Mouse (Mus musculus): ENCODE measurements around the gene Tmem121. TPM values are rescaled to one million over a fixed set of nuclear protein-coding genes. Genes with fewer than 3 reads are reported as not detected.

Gene Tmem121
- polyA plus RNA-seq, 1 experiment from 2014 or later, result 2.0 TPM

- no peak overlapping the region for H3K4me2 ChIP-seq
- no peak overlapping the region for H3K4me3 ChIP-seq (ENCODE audit: low read depth, low read length)
- H3K9ac ChIP-seq (ENCODE audit: low read depth, low read length), result no peak overlapping the region
- 85% methylated on average over 7 of the region's 7 CpGs for WGBS
- no peaks in the 10 kb centered on the region for H3K36me3 ChIP-seq (ENCODE audit: control insufficient read depth, insufficient read depth, low read length)
- no peaks in the 10 kb centered on the region for H3K9me3 ChIP-seq (ENCODE audit: control insufficient read depth, low read length)
- DNase-seq (ENCODE audit: low spot score) (no peak), ATAC-seq (replicated peaks; ENCODE audit: low FRiP score) (no peak)
- H3K4me1 ChIP-seq (replicated peaks; ENCODE audit: control insufficient read depth, insufficient read depth, low read length), result peaks cover 27% of the 10 kb centered on the region
- H3K27me3 ChIP-seq (replicated peaks; ENCODE audit: control insufficient read depth, insufficient read depth, low read length), result peaks cover 2% of the 10 kb centered on the region; the same call in 1 of the 2 replicates
- no peak overlapping the region for H3K27ac ChIP-seq (ENCODE audit: low read depth, low read length)
Measured at GRCm38 (mm10) chr12:113153971-113154370, 31.8 kb upstream of the Tmem121 start.

GRCm38 (mm10) chr12:113154747-113155075, 31.0 kb upstream of the Tmem121 start:
- H3K4me3 ChIP-seq (ENCODE audit: low read depth, low read length), result peak overlapping the region; percentile 76
- H3K4me2 ChIP-seq, result peak overlapping the region; percentile 99
- no peak for DNase-seq (ENCODE audit: low spot score)
- peak overlapping the region; percentile 72; the same call in 1 of the 2 replicates for H3K9ac ChIP-seq (ENCODE audit: low read depth, low read length)
- H3K36me3 ChIP-seq (ENCODE audit: control insufficient read depth, insufficient read depth, low read length), result no peaks in the 10 kb centered on the region
- peaks cover 27% of the 10 kb centered on the region for H3K4me1 ChIP-seq (replicated peaks; ENCODE audit: control insufficient read depth, insufficient read depth, low read length)
- WGBS, result 76% methylated on average over 6 of the region's 6 CpGs
- H3K27me3 ChIP-seq (replicated peaks; ENCODE audit: control insufficient read depth, insufficient read depth, low read length), result peaks cover 2% of the 10 kb centered on the region; the same call in 1 of the 2 replicates
- ATAC-seq (replicated peaks; ENCODE audit: low FRiP score), result no peak
- no peaks in the 10 kb centered on the region for H3K9me3 ChIP-seq (ENCODE audit: control insufficient read depth, low read length)
- no peak overlapping the region for H3K27ac ChIP-seq (ENCODE audit: low read depth, low read length)

GRCm38 (mm10) chr12:113155076-113155771, 30.5 kb upstream of the Tmem121 start:
- Histone ChIP-seq H3K4me1 (replicated peaks; ENCODE audit: control insufficient read depth, insufficient read depth, low read length) (peaks cover 27% of the 10 kb centered on the region), H3K36me3 (ENCODE audit: control insufficient read depth, insufficient read depth, low read length) (no peaks in the 10 kb centered on the region), H3K4me2 (peak overlapping the region; percentile 99), H3K9ac (ENCODE audit: low read depth, low read length) (peak overlapping the region; percentile 72), H3K4me3 (ENCODE audit: low read depth, low read length) (peak overlapping the region; percentile 76), H3K27me3 (replicated peaks; ENCODE audit: control insufficient read depth, insufficient read depth, low read length) (peaks cover 2% of the 10 kb centered on the region; the same call in 1 of the 2 replicates), H3K9me3 (ENCODE audit: control insufficient read depth, low read length) (no peaks in the 10 kb centered on the region), H3K27ac (ENCODE audit: low read depth, low read length) (peak overlapping the region; percentile 56)
- ATAC-seq (replicated peaks; ENCODE audit: low FRiP score) (peak; percentile 0; the same call in 1 of the 2 replicates), DNase-seq (ENCODE audit: low spot score) (no peak)
- 5% methylated on average over 32 of the region's 32 CpGs for WGBS

- H3K9ac ChIP-seq (ENCODE audit: low read depth, low read length), result peak within 1 kb of the TSS; percentile 78
- H3K27ac ChIP-seq (ENCODE audit: low read depth, low read length), result peak within 1 kb of the TSS; percentile 65
- peaks cover 25% of the 10 kb centered on the region for H3K4me1 ChIP-seq (replicated peaks; ENCODE audit: control insufficient read depth, insufficient read depth, low read length)
- H3K27me3 ChIP-seq (replicated peaks; ENCODE audit: control insufficient read depth, insufficient read depth, low read length), result no peaks in the 10 kb centered on the region; the same call in 1 of the 2 replicates
- H3K4me2 ChIP-seq, result peak within 1 kb of the TSS; percentile 99
- no peaks in the 10 kb centered on the region for H3K36me3 ChIP-seq (ENCODE audit: control insufficient read depth, insufficient read depth, low read length)
- no peaks in the 10 kb centered on the region for H3K9me3 ChIP-seq (ENCODE audit: control insufficient read depth, low read length)
- H3K4me3 ChIP-seq (ENCODE audit: low read depth, low read length), result peak within 1 kb of the TSS; percentile 76
- under 1% methylated on average over 46 of the region's 46 CpGs for WGBS
- peak; percentile 95 for ATAC-seq (replicated peaks; ENCODE audit: low FRiP score)
- peak; percentile 98 for DNase-seq (ENCODE audit: low spot score)
Measured at GRCm38 (mm10) chr12:113155887-113156539, 29.7 kb upstream of the Tmem121 start, which contains the start of gene Tedc1. Gene Tedc1, plus strand, starts transcription at chr12:113156421.

- H3K4me3 ChIP-seq (ENCODE audit: low read depth, low read length), result peak overlapping the region; percentile 76
- H3K4me1 ChIP-seq (replicated peaks; ENCODE audit: control insufficient read depth, insufficient read depth, low read length), result peaks cover 19% of the 10 kb centered on the region
- H3K4me2 ChIP-seq, result peak overlapping the region; percentile 97
- no peaks in the 10 kb centered on the region for H3K36me3 ChIP-seq (ENCODE audit: control insufficient read depth, insufficient read depth, low read length)
- no peak for DNase-seq (ENCODE audit: low spot score)
- ATAC-seq (replicated peaks; ENCODE audit: low FRiP score), result no peak
- no peaks in the 10 kb centered on the region for H3K9me3 ChIP-seq (ENCODE audit: control insufficient read depth, low read length)
- H3K27ac ChIP-seq (ENCODE audit: low read depth, low read length), result peak overlapping the region; percentile 65
- no peaks in the 10 kb centered on the region for H3K27me3 ChIP-seq (replicated peaks; ENCODE audit: control insufficient read depth, insufficient read depth, low read length)
- WGBS, result 1% methylated on average over 23 of the region's 23 CpGs
- peak overlapping the region; percentile 78 for H3K9ac ChIP-seq (ENCODE audit: low read depth, low read length)
Measured at GRCm38 (mm10) chr12:113156540-113156929, 29.2 kb upstream of the Tmem121 start.

GRCm38 (mm10) chr12:113157002-113157401, 28.7 kb upstream of the Tmem121 start:
- no peaks in the 10 kb centered on the region for H3K9me3 ChIP-seq (ENCODE audit: control insufficient read depth, low read length)

GRCm38 (mm10) chr12:113157521-113157920, 28.2 kb upstream of the Tmem121 start:
- DNase-seq (ENCODE audit: low spot score), result no peak
- ATAC-seq (replicated peaks; ENCODE audit: low FRiP score), result no peak
- H3K27me3 ChIP-seq (replicated peaks; ENCODE audit: control insufficient read depth, insufficient read depth, low read length), result no peaks in the 10 kb centered on the region
- H3K9ac ChIP-seq (ENCODE audit: low read depth, low read length), result no peak overlapping the region
- no peak overlapping the region for H3K27ac ChIP-seq (ENCODE audit: low read depth, low read length)
- no peak overlapping the region for H3K4me3 ChIP-seq (ENCODE audit: low read depth, low read length)
- peak overlapping the region; percentile 97 for H3K4me2 ChIP-seq
- H3K9me3 ChIP-seq (ENCODE audit: control insufficient read depth, low read length), result no peaks in the 10 kb centered on the region
- WGBS, result 94% methylated on average over 8 of the region's 8 CpGs
- no peaks in the 10 kb centered on the region for H3K36me3 ChIP-seq (ENCODE audit: control insufficient read depth, insufficient read depth, low read length)
- peaks cover 15% of the 10 kb centered on the region for H3K4me1 ChIP-seq (replicated peaks; ENCODE audit: control insufficient read depth, insufficient read depth, low read length)

More at GRCm38 (mm10) chr12:113157002-113157401, 28.7 kb upstream of the Tmem121 start:
- Histone ChIP-seq H3K9ac (ENCODE audit: low read depth, low read length) (peak overlapping the region; percentile 78), H3K36me3 (ENCODE audit: control insufficient read depth, insufficient read depth, low read length) (no peaks in the 10 kb centered on the region), H3K4me2 (peak overlapping the region; percentile 97), H3K4me1 (replicated peaks; ENCODE audit: control insufficient read depth, insufficient read depth, low read length) (peaks cover 17% of the 10 kb centered on the region), H3K4me3 (ENCODE audit: low read depth, low read length) (peak overlapping the region; percentile 76), H3K27ac (ENCODE audit: low read depth, low read length) (no peak overlapping the region), H3K27me3 (replicated peaks; ENCODE audit: control insufficient read depth, insufficient read depth, low read length) (no peaks in the 10 kb centered on the region)
- 51% methylated on average over 8 of the region's 8 CpGs for WGBS
- ATAC-seq (replicated peaks; ENCODE audit: low FRiP score), result no peak
- no peak for DNase-seq (ENCODE audit: low spot score)

- Histone ChIP-seq H3K4me1 (replicated peaks; ENCODE audit: control insufficient read depth, insufficient read depth, low read length) (peaks cover 15% of the 10 kb centered on the region), H3K4me3 (ENCODE audit: low read depth, low read length) (no peak overlapping the region), H3K27ac (ENCODE audit: low read depth, low read length) (no peak overlapping the region), H3K9me3 (ENCODE audit: control insufficient read depth, low read length) (no peaks in the 10 kb centered on the region), H3K36me3 (ENCODE audit: control insufficient read depth, insufficient read depth, low read length) (no peaks in the 10 kb centered on the region), H3K4me2 (no peak overlapping the region), H3K9ac (ENCODE audit: low read depth, low read length) (no peak overlapping the region), H3K27me3 (replicated peaks; ENCODE audit: control insufficient read depth, insufficient read depth, low read length) (no peaks in the 10 kb centered on the region)
- 90% methylated on average over 8 of the region's 8 CpGs for whole genome bisulfite sequencing
- ATAC-seq (replicated peaks; ENCODE audit: low FRiP score) (no peak), DNase-seq (ENCODE audit: low spot score) (no peak)
Measured at GRCm38 (mm10) chr12:113157971-113158370, 27.8 kb upstream of the Tmem121 start.
